Mouse (Mus musculus) layer of hippocampus, adult 6 months (tissue): ENCODE data around the gene Bet1. TPM values are rescaled to one million over a fixed set of nuclear protein-coding genes. Genes with fewer than 3 reads are reported as not detected.

ENCODE experiments used
- long read RNA-seq, 2 experiments: library from polyadenylated mRNA; unstranded; transcript quantifications; one replicate each; pipeline ENCODE4 v2.0.0; 2019 to 2020
- polyA plus RNA-seq: library from polyadenylated mRNA; unstranded; fragments of <200 nt; fragmentation: Nextera tagmentation; gene quantifications from 2 replicates; pipeline ENCODE4 v1.2.3, GENCODE M21; 2021

The Bet1 gene
- 23.1 and 26.2 TPM in 2 replicates for polyA plus RNA-seq
- long read RNA-seq, experiment 1, transcript Bet1-201 (4 exons, 1,516 nt): major isoform, 33 of 41 reads
- long read RNA-seq, experiment 1, partial matches to known transcripts: 1 of 41 reads
- long read RNA-seq, experiment 1, other reads (novel, unspliced or antisense): 6 of 41 reads
- long read RNA-seq, experiment 2, transcript Bet1-201 (4 exons, 1,516 nt): major isoform, 63 of 70 reads
- long read RNA-seq, experiment 2, partial matches to known transcripts: 0 of 70 reads
- long read RNA-seq, experiment 2, other reads (novel, unspliced or antisense): 4 of 70 reads

DNA sequence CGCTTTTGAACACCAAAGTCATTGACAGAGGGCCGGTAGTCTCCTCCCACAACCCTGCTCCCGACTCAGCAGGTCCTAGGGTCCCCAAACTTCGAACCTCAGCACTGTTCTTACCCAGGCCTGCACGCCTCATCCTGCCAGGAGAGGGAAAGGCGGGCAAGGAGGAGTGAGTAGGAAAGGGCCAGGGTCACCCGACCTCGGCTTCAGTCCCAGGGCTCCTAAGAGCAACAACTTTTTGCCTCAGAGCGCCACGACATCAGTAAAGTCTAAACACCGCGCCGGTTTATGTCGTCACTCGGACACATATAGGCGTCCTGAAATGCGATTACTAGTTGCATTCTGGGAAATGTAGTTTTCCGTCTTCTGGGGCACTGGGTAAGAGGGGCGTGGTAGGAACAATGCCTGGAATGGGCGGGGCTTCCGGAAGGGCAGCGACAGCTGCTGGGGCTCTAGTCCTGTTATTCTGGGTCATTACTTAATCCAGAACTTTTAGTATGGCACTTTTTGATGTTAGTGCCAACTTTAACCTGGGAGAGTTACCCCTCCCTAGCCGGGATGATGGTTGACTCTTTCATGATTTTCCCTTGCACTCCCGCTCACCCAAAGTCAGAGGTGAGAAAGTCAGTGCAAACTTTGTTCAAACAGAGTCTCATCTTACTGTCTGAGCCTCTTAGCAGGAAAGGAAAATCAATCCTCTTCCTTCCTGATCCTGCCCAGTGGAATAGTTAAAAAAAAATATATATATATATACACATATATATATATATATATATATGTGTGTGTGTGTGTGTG lies at the start of gene Bet1:
Gene Bet1, minus strand, starts transcription at position 310 of the 792 bp plus-strand sequence.

Other genes with a start within 250 kb of the Bet1 start
- gene Tfpi2, start 98.1 kb downstream of the Bet1 start, polyA plus RNA-seq: not detected in 2 replicates
- gene Gngt1, start 93.2 kb downstream of the Bet1 start, polyA plus RNA-seq: not detected in 2 replicates
- 43.9 and 44.6 TPM in 2 replicates for gene Gng11, start 83.1 kb downstream of the Bet1 start, polyA plus RNA-seq